Mouse (Mus musculus) heart, postnatal 4 days (tissue): ENCODE measurements at regions not wholly inside any gene's neighbourhood (a gene's known extent, or its start where the extent isn't known, plus 50 kb on each side); places are given as distances from the start of the nearest gene placed in this dataset.

ENCODE experiments used
- DNase-seq: peaks from one replicate; pipeline ENCODE4 v3.0.0; 2021

- no peak for DNase-seq
Observed at GRCm38 (mm10) chr6:31898609-31899008, 151.4 kb upstream of the 1700012A03Rik start.

- DNase-seq: no peak
Observed at GRCm38 (mm10) chr6:31897001-31897400, 153.0 kb upstream of the 1700012A03Rik start.

- DNase-seq: no peak
Observed at GRCm38 (mm10) chr6:31895835-31896234, 154.2 kb upstream of the 1700012A03Rik start.

GRCm38 (mm10) chr6:31886931-31887330 is 163.1 kb upstream of the 1700012A03Rik start:
- DNase-seq: no peak

GRCm38 (mm10) chr6:31885196-31885595 is 164.8 kb upstream of the 1700012A03Rik start:
- DNase-seq: peak; percentile 14

GRCm38 (mm10) chr6:31883726-31884125 is 166.3 kb upstream of the 1700012A03Rik start:
- DNase-seq: peak; percentile 75

- DNase-seq: no peak
Observed at GRCm38 (mm10) chr6:31874616-31875015, 175.4 kb upstream of the 1700012A03Rik start.

- peak; percentile 8 for DNase-seq
Observed at GRCm38 (mm10) chr6:31873911-31874310, 176.1 kb upstream of the 1700012A03Rik start.

GRCm38 (mm10) chr6:31871766-31872165 is 178.3 kb upstream of the 1700012A03Rik start:
- DNase-seq: no peak

- no peak for DNase-seq
Observed at GRCm38 (mm10) chr6:31861996-31862395, 188.1 kb upstream of the 1700012A03Rik start.

- DNase-seq: no peak
Observed at GRCm38 (mm10) chr6:31859621-31860020, 190.4 kb upstream of the 1700012A03Rik start.

GRCm38 (mm10) chr6:31854261-31854660 is 195.8 kb upstream of the 1700012A03Rik start:
- peak; percentile 35 for DNase-seq

- no peak for DNase-seq
Observed at GRCm38 (mm10) chr6:31846319-31846718, 203.7 kb upstream of the 1700012A03Rik start.

GRCm38 (mm10) chr6:31845671-31846070 is 204.4 kb upstream of the 1700012A03Rik start:
- DNase-seq: no peak

- DNase-seq: no peak
Observed at GRCm38 (mm10) chr6:31840621-31841020, 209.4 kb upstream of the 1700012A03Rik start.

GRCm38 (mm10) chr6:31838588-31838987 is 211.5 kb upstream of the 1700012A03Rik start:
- DNase-seq: peak; percentile 28

- DNase-seq: no peak
Observed at GRCm38 (mm10) chr6:31835795-31836194, 214.3 kb upstream of the 1700012A03Rik start.

GRCm38 (mm10) chr6:31834503-31834902 is 215.5 kb upstream of the 1700012A03Rik start:
- no peak for DNase-seq

- no peak for DNase-seq
Observed at GRCm38 (mm10) chr6:31830610-31831009, 219.4 kb upstream of the 1700012A03Rik start.

- DNase-seq: no peak
Observed at GRCm38 (mm10) chr6:31823616-31824015, 226.4 kb upstream of the 1700012A03Rik start.

- DNase-seq: no peak
Observed at GRCm38 (mm10) chr6:31822186-31823085, 227.6 kb upstream of the 1700012A03Rik start.

- DNase-seq: no peak
Observed at GRCm38 (mm10) chr6:31821621-31822020, 228.4 kb upstream of the 1700012A03Rik start.

- no peak for DNase-seq
Observed at GRCm38 (mm10) chr6:31817640-31818039, 232.4 kb upstream of the 1700012A03Rik start.

- DNase-seq: no peak
Observed at GRCm38 (mm10) chr6:31811890-31812289, 238.2 kb upstream of the 1700012A03Rik start.
